Mouse (Mus musculus) testis, adult 2 months (tissue): ENCODE data around the gene Neurl2.

Source experiments
- CTCF ChIP-seq: fragments of 200-500 bp; IDR thresholded peaks from 2 replicates; pipeline ENCODE4 v1.5.1; 2012; ENCODE audit warnings: low read depth, mild to moderate bottlenecking, inconsistent platforms, low read length, moderate library complexity; ENCODE audit not compliant: control insufficient read depth, insufficient read depth, insufficient replicate concordance
- POLR2A ChIP-seq: fragments of 200-500 bp; IDR thresholded peaks from 2 replicates; pipeline ENCODE4 v1.6.1; 2012; ENCODE audit warnings: low read depth, mild to moderate bottlenecking, inconsistent platforms, low read length, moderate library complexity; ENCODE audit not compliant: control insufficient read depth

GRCm38 (mm10) chr2:164868491-164868890 is 35.2 kb upstream of the Neurl2 start:
- TF ChIP-seq POLR2A (no peak), CTCF (no peak)
